Mouse (Mus musculus) layer of hippocampus, adult 2 months (tissue): ENCODE results near the gene Ints1. TPM values are rescaled to one million over a fixed set of nuclear protein-coding genes. Genes with fewer than 3 reads are reported as not detected.

Source experiments
- DNase-seq, 2 experiments: peaks; one replicate each; pipeline ENCODE4 v3.0.0; 2022; ENCODE audit warnings: low spot score in 2 of 2
- H3K27ac ChIP-seq: fragments of 200-600 bp; 2 replicates; pipeline ENCODE4 v1.8.1; 2022
- H3K4me3 ChIP-seq: fragments of 200-600 bp; 2 replicates; pipeline ENCODE4 v1.8.1; 2022; ENCODE audit warnings: mild to moderate bottlenecking
- CTCF ChIP-seq: fragments of 200-600 bp; conservative IDR thresholded peaks from 2 replicates; pipeline ENCODE4 v1.8.1; 2022; ENCODE audit warnings: antibody characterized with exemption, mild to moderate bottlenecking, moderate library complexity
- total RNA-seq, 2 experiments: library from RNA; stranded (reverse); gene quantifications; 2 replicates each; pipeline ENCODE4 v1.2.3; 2021

The Ints1 gene
- total RNA-seq, 2 experiments from 2014 or later, result 94.7 to 103 TPM

- no peak for DNase-seq
- TF ChIP-seq CTCF, result no peak
- Histone ChIP-seq H3K4me3 (no peak overlapping the region), H3K27ac (no peak overlapping the region)
Observed at GRCm38 (mm10) chr5:139812398-139813125, 37.1 kb upstream of the Ints1 start.

- no peak for TF ChIP-seq CTCF
- no peak for DNase-seq
- Histone ChIP-seq H3K4me3 (no peak overlapping the region), H3K27ac (no peak overlapping the region)
Observed at GRCm38 (mm10) chr5:139811677-139812397, 36.4 kb upstream of the Ints1 start.

- TF ChIP-seq CTCF, result peak; percentile 52
- DNase-seq, result no peak
- H3K27ac ChIP-seq, result no peak overlapping the region
- H3K4me3 ChIP-seq, result no peak overlapping the region
Observed at GRCm38 (mm10) chr5:139809397-139809796, 33.9 kb upstream of the Ints1 start.

- DNase-seq, result no peak
- no peak overlapping the region for H3K27ac ChIP-seq
- TF ChIP-seq CTCF, result no peak
Observed at GRCm38 (mm10) chr5:139805924-139806323, 30.4 kb upstream of the Ints1 start.

GRCm38 (mm10) chr5:139804573-139805111 lies 29.2 kb upstream of the Ints1 start:
- Histone ChIP-seq H3K4me3 (no peak overlapping the region), H3K27ac (no peak overlapping the region)
- DNase-seq, result no peak
- no peak for TF ChIP-seq CTCF

More at GRCm38 (mm10) chr5:139805924-139806323, 30.4 kb upstream of the Ints1 start:
- no peak overlapping the region for H3K4me3 ChIP-seq

- Histone ChIP-seq H3K27ac (no peak overlapping the region), H3K4me3 (no peak overlapping the region)
- TF ChIP-seq CTCF, result no peak
- no peak for DNase-seq
Observed at GRCm38 (mm10) chr5:139804107-139804551, 28.7 kb upstream of the Ints1 start.

GRCm38 (mm10) chr5:139803601-139804102 lies 28.2 kb upstream of the Ints1 start:
- TF ChIP-seq CTCF, result peak; percentile 58
- DNase-seq, result no peak
- no peak overlapping the region for H3K4me3 ChIP-seq

GRCm38 (mm10) chr5:139803165-139803564 lies 27.7 kb upstream of the Ints1 start:
- Histone ChIP-seq H3K27ac (no peak overlapping the region), H3K4me3 (no peak overlapping the region)
- no peak for DNase-seq
- no peak for TF ChIP-seq CTCF

More at GRCm38 (mm10) chr5:139803601-139804102, 28.2 kb upstream of the Ints1 start:
- no peak overlapping the region for H3K27ac ChIP-seq

GRCm38 (mm10) chr5:139801880-139802279 lies 26.4 kb upstream of the Ints1 start:
- DNase-seq, result no peak
- TF ChIP-seq CTCF, result no peak
- H3K27ac ChIP-seq, result no peak overlapping the region
- no peak overlapping the region for H3K4me3 ChIP-seq

- no peak for DNase-seq
- no peak overlapping the region for H3K4me3 ChIP-seq
- H3K27ac ChIP-seq, result no peak overlapping the region
- TF ChIP-seq CTCF, result no peak
Observed at GRCm38 (mm10) chr5:139801231-139801630, 25.8 kb upstream of the Ints1 start.

GRCm38 (mm10) chr5:139799801-139800590 lies 24.5 kb upstream of the Ints1 start:
- TF ChIP-seq CTCF, result no peak
- no peak for DNase-seq
- Histone ChIP-seq H3K27ac (no peak overlapping the region), H3K4me3 (no peak overlapping the region)

- Histone ChIP-seq H3K4me3 (no peak overlapping the region), H3K27ac (no peak overlapping the region)
- no peak for TF ChIP-seq CTCF
- no peak for DNase-seq
Observed at GRCm38 (mm10) chr5:139799041-139799440, 23.6 kb upstream of the Ints1 start.
